Mouse (Mus musculus) hindlimb bud, embryonic 11.5 days (tissue): ENCODE results near the gene Gpr156.
"Not testable (repeated sequence)": the region's sequence is repeated elsewhere in the genome, so short reads cannot be mapped to it uniquely, and the experiment has no call there.

ENCODE experiments used
- DNase-seq: peaks from one replicate; pipeline ENCODE4 v3.0.0-alpha.2; 2012; ENCODE audit warnings: low read depth, low spot score; ENCODE audit errors: extremely low spot score

Gpr156 gene

GRCm38 (mm10) chr16:37999762-38000161 lies 83.5 kb downstream of the Gpr156 start:
- no peak for DNase-seq

- no peak for DNase-seq
Measured at GRCm38 (mm10) chr16:38000178-38000577, 83.9 kb downstream of the Gpr156 start.

- DNase-seq = no peak
Measured at GRCm38 (mm10) chr16:38001766-38002165, 85.5 kb downstream of the Gpr156 start.

- DNase-seq = no peak
Measured at GRCm38 (mm10) chr16:38002485-38002884, 86.2 kb downstream of the Gpr156 start.

- DNase-seq = no peak
Measured at GRCm38 (mm10) chr16:38004486-38005020, 88.3 kb downstream of the Gpr156 start.

- no peak for DNase-seq
Measured at GRCm38 (mm10) chr16:38005471-38005870, 89.2 kb downstream of the Gpr156 start.

GRCm38 (mm10) chr16:38008371-38008770 lies 92.1 kb downstream of the Gpr156 start:
- DNase-seq = no peak

- no peak for DNase-seq
Measured at GRCm38 (mm10) chr16:38009041-38009825, 92.9 kb downstream of the Gpr156 start.

- no peak for DNase-seq
Measured at GRCm38 (mm10) chr16:38011486-38011885, 95.2 kb downstream of the Gpr156 start.

- DNase-seq = no peak
Measured at GRCm38 (mm10) chr16:38012382-38012781, 96.1 kb downstream of the Gpr156 start.

- DNase-seq = no peak
Measured at GRCm38 (mm10) chr16:38012891-38013290, 96.6 kb downstream of the Gpr156 start.

- no peak for DNase-seq
Measured at GRCm38 (mm10) chr16:38014951-38015350, 98.7 kb downstream of the Gpr156 start.

- DNase-seq = no peak
Measured at GRCm38 (mm10) chr16:38016928-38017524, 100.7 kb downstream of the Gpr156 start.

- DNase-seq = no peak
Measured at GRCm38 (mm10) chr16:38017958-38018376, 101.7 kb downstream of the Gpr156 start.

- DNase-seq = no peak
Measured at GRCm38 (mm10) chr16:38032644-38033043, 116.3 kb downstream of the Gpr156 start.

GRCm38 (mm10) chr16:38033071-38033470 lies 116.8 kb downstream of the Gpr156 start:
- DNase-seq = no peak

- not testable (repeated sequence) for DNase-seq
Measured at GRCm38 (mm10) chr16:38038101-38038500, 121.8 kb downstream of the Gpr156 start.

- no peak for DNase-seq
Measured at GRCm38 (mm10) chr16:38042160-38042559, 125.9 kb downstream of the Gpr156 start.

- no peak for DNase-seq
Measured at GRCm38 (mm10) chr16:38044551-38044950, 128.3 kb downstream of the Gpr156 start.

- no peak for DNase-seq
Measured at GRCm38 (mm10) chr16:38047781-38048558, 131.7 kb downstream of the Gpr156 start.
